Mouse (Mus musculus) kidney, adult 18-20 months (tissue): ENCODE results near the gene Btbd35f9.
"Not testable (repeated sequence)": the region's sequence is repeated elsewhere in the genome, so short reads cannot be mapped to it uniquely, and the experiment has no call there.

Source experiments
- DNase-seq: peaks from one replicate; pipeline ENCODE4 v3.0.0; 2021

Btbd35f9 gene

GRCm38 (mm10) chrX:34161399-34161798, at the start of gene Btbd35f9:
Gene Btbd35f9 (minus strand): TSS chrX:34161499.
- DNase-seq, result not testable (repeated sequence)
